Mouse (Mus musculus): Measurements from ENCODE around the gene Chl1.

GRCm38 (mm10) chr6:103549929-103550328 lies 39.5 kb downstream of the Chl1 start:
- TF ChIP-seq POLR2A (IDR thresholded peaks at IDR 0.05; ENCODE audit: borderline replicate concordance, extremely low read depth, insufficient read depth, insufficient read length, poor library complexity, severe bottlenecking) (no peak), CTCF (IDR thresholded peaks at IDR 0.05; ENCODE audit: borderline replicate concordance, extremely low read depth, insufficient read depth, insufficient read length) (no peak)

All from brain, embryonic 14.5 days (tissue).